Mouse (Mus musculus) midbrain, embryonic 16.5 days (tissue): ENCODE results near the gene Cntnap2. TPM values are rescaled to one million over a fixed set of nuclear protein-coding genes. Genes with fewer than 3 reads are reported as not detected.

ENCODE experiments used
- ATAC-seq: fragments of 200-750 bp; cut with Nextera tagmentation; 2 replicates; pipeline ENCODE4 v1.8.0; 2017; ENCODE audit warnings: moderate TSS enrichment
- H3K27ac ChIP-seq: fragments of 300-500 bp; sonication (generic); 2 replicates; pipeline ENCODE4 v1.5.1; 2014; ENCODE audit warnings: mild to moderate bottlenecking, low read length, mixed read lengths
- H3K27me3 ChIP-seq: fragments of 300-500 bp; sonication (generic); 2 replicates; pipeline ENCODE4 v1.6.1; 2014; ENCODE audit warnings: low read depth, low read length, mixed read lengths; ENCODE audit not compliant: control insufficient read depth, insufficient read depth
- H3K36me3 ChIP-seq: fragments of 300-500 bp; sonication (generic); 2 replicates; pipeline ENCODE4 v1.6.1; 2014; ENCODE audit warnings: mild to moderate bottlenecking, low read length, moderate library complexity, mixed read lengths; ENCODE audit not compliant: control insufficient read depth, insufficient read depth
- H3K4me1 ChIP-seq: fragments of 300-500 bp; sonication (generic); 2 replicates; pipeline ENCODE4 v1.6.1; 2014; ENCODE audit warnings: mild to moderate bottlenecking, low read length, mixed read lengths; ENCODE audit not compliant: control insufficient read depth, insufficient read depth
- H3K4me2 ChIP-seq: fragments of 300-500 bp; sonication (generic); 2 replicates; pipeline ENCODE4 v1.6.1; 2014; ENCODE audit warnings: mild to moderate bottlenecking, low read length, mixed read lengths
- H3K4me3 ChIP-seq: fragments of 300-500 bp; sonication (generic); 2 replicates; pipeline ENCODE4 v1.5.1; 2014; ENCODE audit warnings: low read depth, mild to moderate bottlenecking, low read length, moderate library complexity, mixed read lengths
- H3K9ac ChIP-seq: fragments of 300-500 bp; sonication (generic); 2 replicates; pipeline ENCODE4 v1.6.1; 2014; ENCODE audit warnings: low read depth, low read length, mixed read lengths
- H3K9me3 ChIP-seq: fragments of 300-500 bp; sonication (generic); replicated peaks from 2 replicates; pipeline ENCODE4 v1.6.1; 2014; ENCODE audit warnings: mild to moderate bottlenecking, low read length, mixed read lengths; ENCODE audit not compliant: control insufficient read depth, poor library complexity, severe bottlenecking
- WGBS: fragments of 180-500 bp; shearing (Covaris S2); extraction: QIAGEN DNeasy Blood & Tissue Kit; methylation state at CpG from one replicate; pipeline ENCODE4 v1.1.7; 2014; 5-methylcytosine and 5-hydroxymethylcytosine counted together
- polyA plus RNA-seq: library from polyadenylated mRNA; unstranded; fragments of >200 nt; fragmentation: Nextera tagmentation; extraction: Ambion mirVana; gene quantifications from 2 replicates; pipeline ENCODE4 v1.2.1, GENCODE M21; 2015

Gene Cntnap2
- polyA plus RNA-seq, 1 experiment from 2014 or later, result 63.5 TPM

- no peaks in the 10 kb centered on the region for H3K9me3 ChIP-seq
- H3K9ac ChIP-seq, result no peak overlapping the region
- H3K4me2 ChIP-seq, result no peak overlapping the region
- no peaks in the 10 kb centered on the region for H3K4me1 ChIP-seq
- H3K4me3 ChIP-seq, result no peak overlapping the region
- no peak overlapping the region for H3K27ac ChIP-seq
- WGBS, result 61% methylated on average over 1 of the region's 1 CpGs
- no peak for ATAC-seq
- no peaks in the 10 kb centered on the region for H3K27me3 ChIP-seq
- no peaks in the 10 kb centered on the region for H3K36me3 ChIP-seq
These were observed 329.9 kb downstream of the Cntnap2 start for GRCm38 (mm10) chr6:45389034-45389433.

GRCm38 (mm10) chr6:45413629-45414028, 354.5 kb downstream of the Cntnap2 start:
- Histone ChIP-seq H3K27ac (no peak overlapping the region), H3K36me3 (no peaks in the 10 kb centered on the region), H3K9me3 (no peaks in the 10 kb centered on the region), H3K27me3 (no peaks in the 10 kb centered on the region), H3K9ac (no peak overlapping the region), H3K4me3 (no peak overlapping the region), H3K4me1 (no peaks in the 10 kb centered on the region), H3K4me2 (no peak overlapping the region)
- ATAC-seq, result no peak
- 86% methylated on average over 2 of the region's 2 CpGs for WGBS

GRCm38 (mm10) chr6:45455424-45455823, 396.3 kb downstream of the Cntnap2 start:
- H3K4me3 ChIP-seq, result no peak overlapping the region
- H3K36me3 ChIP-seq, result no peaks in the 10 kb centered on the region
- H3K27ac ChIP-seq, result no peak overlapping the region
- ATAC-seq, result no peak
- no peaks in the 10 kb centered on the region for H3K4me1 ChIP-seq
- H3K9ac ChIP-seq, result no peak overlapping the region
- no peak overlapping the region for H3K4me2 ChIP-seq
- WGBS, result 81% methylated on average over 1 of the region's 1 CpGs
- no peaks in the 10 kb centered on the region for H3K27me3 ChIP-seq
- H3K9me3 ChIP-seq, result no peaks in the 10 kb centered on the region

GRCm38 (mm10) chr6:45518221-45518620, 459.1 kb downstream of the Cntnap2 start:
- WGBS, result 61% methylated on average over 3 of the region's 3 CpGs
- H3K27ac ChIP-seq, result no peak overlapping the region
- no peak for ATAC-seq

GRCm38 (mm10) chr6:45536999-45537398, 477.8 kb downstream of the Cntnap2 start:
- Histone ChIP-seq H3K4me1 (peaks cover 4% of the 10 kb centered on the region; the same call in 1 of the 2 replicates), H3K9me3 (no peaks in the 10 kb centered on the region), H3K36me3 (no peaks in the 10 kb centered on the region), H3K9ac (no peak overlapping the region), H3K4me2 (no peak overlapping the region), H3K27me3 (no peaks in the 10 kb centered on the region), H3K4me3 (no peak overlapping the region), H3K27ac (no peak overlapping the region)
- no peak for ATAC-seq
- WGBS, result 33% methylated on average over 2 of the region's 2 CpGs

More at GRCm38 (mm10) chr6:45518221-45518620, 459.1 kb downstream of the Cntnap2 start:
- no peaks in the 10 kb centered on the region; the same call in 1 of the 2 replicates for H3K4me1 ChIP-seq
- no peaks in the 10 kb centered on the region for H3K9me3 ChIP-seq
- no peak overlapping the region for H3K4me2 ChIP-seq
- no peak overlapping the region for H3K4me3 ChIP-seq
- no peak overlapping the region for H3K9ac ChIP-seq
- H3K36me3 ChIP-seq, result no peaks in the 10 kb centered on the region
- no peaks in the 10 kb centered on the region for H3K27me3 ChIP-seq

GRCm38 (mm10) chr6:45544319-45544875, 485.2 kb downstream of the Cntnap2 start:
- Histone ChIP-seq H3K27ac (no peak overlapping the region), H3K36me3 (no peaks in the 10 kb centered on the region), H3K4me1 (peaks cover 7% of the 10 kb centered on the region), H3K27me3 (no peaks in the 10 kb centered on the region), H3K9me3 (no peaks in the 10 kb centered on the region), H3K4me2 (0 out of 2 replicates have a peak overlapping the region, but pooled peaks have one; percentile 12), H3K9ac (no peak overlapping the region), H3K4me3 (no peak overlapping the region)
- WGBS, result 21% methylated on average over 7 of the region's 7 CpGs
- ATAC-seq, result peak; percentile 58; the same call in 1 of the 2 replicates

- Histone ChIP-seq H3K4me2 (no peak overlapping the region), H3K4me1 (no peaks in the 10 kb centered on the region), H3K9ac (no peak overlapping the region), H3K4me3 (no peak overlapping the region), H3K27me3 (no peaks in the 10 kb centered on the region), H3K9me3 (no peaks in the 10 kb centered on the region), H3K27ac (no peak overlapping the region), H3K36me3 (no peaks in the 10 kb centered on the region)
- no peak for ATAC-seq
- 81% methylated on average over 1 of the region's 1 CpGs for WGBS
These were observed 500.6 kb downstream of the Cntnap2 start for GRCm38 (mm10) chr6:45559724-45560123.

- Histone ChIP-seq H3K4me2 (no peak overlapping the region), H3K9me3 (no peaks in the 10 kb centered on the region), H3K36me3 (no peaks in the 10 kb centered on the region), H3K4me1 (no peaks in the 10 kb centered on the region), H3K4me3 (no peak overlapping the region), H3K9ac (no peak overlapping the region), H3K27ac (no peak overlapping the region), H3K27me3 (no peaks in the 10 kb centered on the region)
- 63% methylated on average over 6 of the region's 6 CpGs for WGBS
- 0 out of 2 replicates have a peak, but pooled peaks have one; percentile 32 for ATAC-seq
These were observed 525.4 kb downstream of the Cntnap2 start for GRCm38 (mm10) chr6:45584467-45585094.

- H3K27me3 ChIP-seq, result no peaks in the 10 kb centered on the region
- no peak for ATAC-seq
These were observed 529.9 kb downstream of the Cntnap2 start for GRCm38 (mm10) chr6:45589084-45589483.

More at GRCm38 (mm10) chr6:45589084-45589483, 529.9 kb downstream of the Cntnap2 start:
- Histone ChIP-seq H3K4me3 (no peak overlapping the region), H3K9ac (no peak overlapping the region), H3K36me3 (no peaks in the 10 kb centered on the region), H3K4me2 (no peak overlapping the region), H3K4me1 (no peaks in the 10 kb centered on the region), H3K9me3 (no peaks in the 10 kb centered on the region), H3K27ac (no peak overlapping the region)
